Mouse (Mus musculus) testis, adult 2 months (tissue): Measurements from ENCODE around the gene Acot7. TPM values are rescaled to one million over a fixed set of nuclear protein-coding genes. Genes with fewer than 3 reads are reported as not detected.

Experiments used
- H3K27ac ChIP-seq: fragments of 200-500 bp; 2 replicates; pipeline ENCODE4 v1.5.1; 2012; ENCODE audit warnings: low read depth, low read length; ENCODE audit not compliant: control insufficient read depth, insufficient read depth
- H3K27me3 ChIP-seq: fragments of 200-500 bp; 2 replicates; pipeline ENCODE4 v1.6.1; 2012; ENCODE audit warnings: mild to moderate bottlenecking, low read length, moderate library complexity; ENCODE audit not compliant: control insufficient read depth, insufficient read depth
- H3K36me3 ChIP-seq: fragments of 200-500 bp; 2 replicates; pipeline ENCODE4 v1.6.1; 2012; ENCODE audit warnings: mild to moderate bottlenecking, low read length; ENCODE audit not compliant: control insufficient read depth, insufficient read depth
- H3K4me1 ChIP-seq: fragments of 200-500 bp; 2 replicates; pipeline ENCODE4 v1.6.1; 2012; ENCODE audit warnings: low read length; ENCODE audit not compliant: control insufficient read depth, insufficient read depth
- H3K4me3 ChIP-seq: fragments of 200-500 bp; 2 replicates; pipeline ENCODE4 v1.5.1; 2012; ENCODE audit warnings: low read depth, mild to moderate bottlenecking, low read length, moderate library complexity, mixed read lengths; ENCODE audit not compliant: control insufficient read depth
- CTCF ChIP-seq: fragments of 200-500 bp; IDR thresholded peaks from 2 replicates; pipeline ENCODE4 v1.5.1; 2012; ENCODE audit warnings: low read depth, mild to moderate bottlenecking, inconsistent platforms, low read length, moderate library complexity; ENCODE audit not compliant: control insufficient read depth, insufficient read depth, insufficient replicate concordance
- POLR2A ChIP-seq: fragments of 200-500 bp; IDR thresholded peaks from 2 replicates; pipeline ENCODE4 v1.6.1; 2012; ENCODE audit warnings: low read depth, mild to moderate bottlenecking, inconsistent platforms, low read length, moderate library complexity; ENCODE audit not compliant: control insufficient read depth
- polyA plus RNA-seq: library from polyadenylated mRNA; depleted of rRNA; stranded (reverse); fragments of >200 nt; gene quantifications from 2 replicates; pipeline ENCODE4 v1.2.3, GENCODE M21; 2012

The Acot7 gene
- polyA plus RNA-seq, 1 experiment: 685 TPM

GRCm38 (mm10) chr4:152141521-152142135 is 36.3 kb upstream of the Acot7 start:
- Histone ChIP-seq H3K36me3 (no peaks in the 10 kb centered on the region), H3K4me1 (peaks cover 12% of the 10 kb centered on the region), H3K27ac (no peak overlapping the region), H3K27me3 (no peaks in the 10 kb centered on the region), H3K4me3 (no peak overlapping the region)
- TF ChIP-seq CTCF (no peak), POLR2A (no peak)

- H3K4me3 ChIP-seq: no peak overlapping the region
- peaks cover 9% of the 10 kb centered on the region for H3K4me1 ChIP-seq
- TF ChIP-seq POLR2A: no peak
- peak; percentile 57; the same call in 1 of the 2 replicates for TF ChIP-seq CTCF
- no peaks in the 10 kb centered on the region for H3K36me3 ChIP-seq
- no peaks in the 10 kb centered on the region for H3K27me3 ChIP-seq
- H3K27ac ChIP-seq: no peak overlapping the region
Observed at GRCm38 (mm10) chr4:152143632-152144031, 34.3 kb upstream of the Acot7 start.

GRCm38 (mm10) chr4:152145473-152145872 is 32.5 kb upstream of the Acot7 start:
- Histone ChIP-seq H3K27me3 (no peaks in the 10 kb centered on the region), H3K4me1 (peaks cover 4% of the 10 kb centered on the region; the same call in 1 of the 2 replicates), H3K27ac (no peak overlapping the region), H3K4me3 (no peak overlapping the region), H3K36me3 (no peaks in the 10 kb centered on the region)
- TF ChIP-seq CTCF: no peak
- no peak for TF ChIP-seq POLR2A

- no peak overlapping the region for H3K4me3 ChIP-seq
- peaks cover 4% of the 10 kb centered on the region; the same call in 1 of the 2 replicates for H3K4me1 ChIP-seq
- no peaks in the 10 kb centered on the region for H3K36me3 ChIP-seq
- TF ChIP-seq POLR2A (no peak), CTCF (no peak)
- no peak overlapping the region for H3K27ac ChIP-seq
- H3K27me3 ChIP-seq: no peaks in the 10 kb centered on the region
Observed at GRCm38 (mm10) chr4:152146033-152146827, 31.7 kb upstream of the Acot7 start.

- H3K27ac ChIP-seq: no peak overlapping the region
- TF ChIP-seq CTCF (no peak), POLR2A (no peak)
- H3K27me3 ChIP-seq: 0 out of 2 replicates have a peak, but pooled peaks cover 2% of the 10 kb centered on the region
- H3K36me3 ChIP-seq: no peaks in the 10 kb centered on the region
- H3K4me3 ChIP-seq: no peak overlapping the region
- peaks cover 14% of the 10 kb centered on the region for H3K4me1 ChIP-seq
Observed at GRCm38 (mm10) chr4:152150546-152150945, 27.4 kb upstream of the Acot7 start.

GRCm38 (mm10) chr4:152151451-152151965 is 26.4 kb upstream of the Acot7 start:
- Histone ChIP-seq H3K4me1 (peaks cover 12% of the 10 kb centered on the region), H3K4me3 (peak overlapping the region; percentile 83), H3K27me3 (0 out of 2 replicates have a peak, but pooled peaks cover 2% of the 10 kb centered on the region), H3K36me3 (no peaks in the 10 kb centered on the region), H3K27ac (peak overlapping the region; percentile 50)
- TF ChIP-seq POLR2A: no peak

- H3K4me1 ChIP-seq: peaks cover 10% of the 10 kb centered on the region
- H3K27me3 ChIP-seq: 0 out of 2 replicates have a peak, but pooled peaks cover 2% of the 10 kb centered on the region
- H3K4me3 ChIP-seq: peak within 1 kb of the TSS; percentile 83
- TF ChIP-seq CTCF (no peak), POLR2A (peak; percentile 44; the same call in 1 of the 2 replicates)
- peak within 1 kb of the TSS; percentile 50 for H3K27ac ChIP-seq
- H3K36me3 ChIP-seq: no peaks in the 10 kb centered on the region
Observed at GRCm38 (mm10) chr4:152151966-152152544, 25.9 kb upstream of the Acot7 start, which contains the start of gene Espn. Gene Espn, minus strand, starts transcription at chr4:152152371.
